Mouse (Mus musculus): ENCODE measurements around the gene Insm2.

DNA sequence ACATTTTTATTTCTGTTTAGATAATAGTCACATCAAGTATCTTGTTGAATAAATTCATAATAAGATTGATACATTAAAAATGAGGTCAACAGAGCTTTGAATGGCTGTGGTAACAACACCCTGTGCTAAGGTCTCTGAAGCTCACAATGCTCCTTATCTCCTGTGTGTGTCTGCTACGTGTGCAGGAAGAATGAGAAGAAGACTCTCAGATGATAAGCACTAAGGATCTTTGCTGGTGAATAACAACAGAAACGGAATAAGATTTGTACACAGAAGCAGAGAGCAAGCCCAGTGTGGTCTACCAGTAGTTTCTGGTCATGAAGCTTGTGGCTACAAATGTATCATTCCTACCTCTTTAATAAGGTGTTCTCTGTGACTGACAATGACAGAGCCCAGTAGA lies 11.6 kb downstream of the Insm2 start:
- TF ChIP-seq POLR2A (IDR thresholded peaks at IDR 0.05; ENCODE audit: borderline replicate concordance, extremely low read depth, low read depth, low read length): no peak
- no peak for TF ChIP-seq CTCF (IDR thresholded peaks at IDR 0.05; ENCODE audit: insufficient read depth, low read length)

Data from lung, adult 2 months (tissue).